Mouse (Mus musculus): ENCODE results near the gene Ttl. TPM values are rescaled to one million over a fixed set of nuclear protein-coding genes. Genes with fewer than 3 reads are reported as not detected.

The Ttl gene
- polyA plus RNA-seq, 1 experiment = 11.0 TPM

- whole genome bisulfite sequencing = 85% methylated on average over 10 of the region's 10 CpGs
- Histone ChIP-seq H3K4me1 (ENCODE audit: control insufficient read depth, insufficient read depth, low read length) (no peaks in the 10 kb centered on the region), H3K4me3 (replicated peaks; ENCODE audit: extremely low read depth, low read depth, low read length) (no peak overlapping the region)
- TF ChIP-seq POLR2A (IDR thresholded peaks at IDR 0.05; ENCODE audit: borderline replicate concordance, extremely low read depth, low read depth, low read length) (no peak), CTCF (IDR thresholded peaks at IDR 0.05; ENCODE audit: insufficient read depth, low read length) (no peak)
- DNase-seq = no peak
These were observed 74.2 kb downstream of the Ttl start for GRCm38 (mm10) chr2:129139906-129140305.

Other genes with a start within 250 kb of the Ttl start
- 11.1 and 18.5 TPM in 2 replicates for gene Tmem87b, start 247.8 kb upstream of the Ttl start, polyA plus RNA-seq (2012; rRNA removed)
- 0.38 and 1.1 TPM in 2 replicates for gene Fbln7, start 203.0 kb upstream of the Ttl start, polyA plus RNA-seq (2012; rRNA removed)
- 0.58 and 1.6 TPM in 2 replicates for gene Zc3h8, start 121.9 kb upstream of the Ttl start, polyA plus RNA-seq (2012; rRNA removed)
- 1.00 and 1.3 TPM in 2 replicates for gene Zc3h6, start 98.5 kb upstream of the Ttl start, polyA plus RNA-seq (2012; rRNA removed)
- gene Gm10762, start 98.2 kb upstream of the Ttl start, polyA plus RNA-seq (2012; rRNA removed) = 4.2 and 4.6 TPM in 2 replicates
- 0.07 and 0.09 TPM in 2 replicates for gene Vinac1, start 17.8 kb upstream of the Ttl start, polyA plus RNA-seq (2012; rRNA removed)
- gene Polr1b, start 35.1 kb downstream of the Ttl start, polyA plus RNA-seq (2012; rRNA removed) = 12.3 and 14.9 TPM in 2 replicates
- 22.5 and 24.7 TPM in 2 replicates for gene Chchd5, start 63.8 kb downstream of the Ttl start, polyA plus RNA-seq (2012; rRNA removed)
- gene Slc20a1, start 132.8 kb downstream of the Ttl start, polyA plus RNA-seq (2012; rRNA removed) = 17.1 and 23.3 TPM in 2 replicates
- 0.12 and 0.60 TPM in 2 replicates for gene Ckap2l, start 231.3 kb downstream of the Ttl start, polyA plus RNA-seq (2012; rRNA removed)
- 1.3 and 2.7 TPM in 2 replicates for gene Il1a, start 244.0 kb downstream of the Ttl start, polyA plus RNA-seq (2012; rRNA removed)